Mouse (Mus musculus) intestine, embryonic 14.5 days (tissue): ENCODE data around the gene Gm10972. TPM values are rescaled to one million over a fixed set of nuclear protein-coding genes. Genes with fewer than 3 reads are reported as not detected.
"Not testable (repeated sequence)": the region's sequence is repeated elsewhere in the genome, so short reads cannot be mapped to it uniquely, and the experiment has no call there.

Experiments used
- ATAC-seq: fragments of 200-750 bp; cut with Nextera tagmentation; replicated peaks from 2 replicates; pipeline ENCODE4 v1.8.0; 2017; ENCODE audit warnings: low read depth, moderate number of reproducible peaks, moderate TSS enrichment, moderate library complexity; ENCODE audit not compliant: low FRiP score, low TSS enrichment
- DNase-seq: peaks from one replicate; pipeline ENCODE4 v3.0.0-alpha.2; 2018; ENCODE audit warnings: low spot score
- H3K27ac ChIP-seq: fragments of 300-500 bp; sonication (generic); 2 replicates; pipeline ENCODE4 v1.5.1; 2014; ENCODE audit warnings: low read depth, mild to moderate bottlenecking, control low read depth
- H3K27me3 ChIP-seq: fragments of 300-500 bp; sonication (generic); replicated peaks from 2 replicates; pipeline ENCODE4 v1.6.1; 2014; ENCODE audit warnings: low read length, control low read depth; ENCODE audit not compliant: control insufficient read depth, insufficient read depth
- H3K36me3 ChIP-seq: fragments of 300-500 bp; sonication (generic); 2 replicates; pipeline ENCODE4 v1.6.1; 2014; ENCODE audit warnings: low read length, control low read depth; ENCODE audit not compliant: control insufficient read depth, insufficient read depth
- H3K4me1 ChIP-seq: fragments of 300-500 bp; sonication (generic); replicated peaks from 2 replicates; pipeline ENCODE4 v1.6.1; 2014; ENCODE audit warnings: low read length, control low read depth, mixed read lengths; ENCODE audit not compliant: control insufficient read depth, insufficient read depth
- H3K4me2 ChIP-seq: fragments of 300-500 bp; sonication (generic); 2 replicates; pipeline ENCODE4 v1.6.1; 2014; ENCODE audit warnings: low read length
- H3K4me3 ChIP-seq: fragments of 300-500 bp; sonication (generic); 2 replicates; pipeline ENCODE4 v1.5.1; 2014; ENCODE audit warnings: low read depth, low read length, control low read depth, mixed read lengths
- H3K9ac ChIP-seq: fragments of 300-500 bp; sonication (generic); 2 replicates; pipeline ENCODE4 v1.6.1; 2014; ENCODE audit warnings: mild to moderate bottlenecking, low read length
- H3K9me3 ChIP-seq: fragments of 300-500 bp; sonication (generic); 2 replicates; pipeline ENCODE4 v1.6.1; 2016; ENCODE audit warnings: low read length, control low read depth; ENCODE audit not compliant: control insufficient read depth
- WGBS: fragments of 180-500 bp; shearing (Covaris S2); extraction: QIAGEN DNeasy Blood & Tissue Kit; methylation state at CpG from one replicate; pipeline ENCODE4 v1.1.7; 2014; 5-methylcytosine and 5-hydroxymethylcytosine counted together
- polyA plus RNA-seq: library from polyadenylated mRNA; unstranded; fragments of >200 nt; fragmentation: Nextera tagmentation; extraction: Ambion mirVana; gene quantifications from 2 replicates; pipeline ENCODE4 v1.2.1, GENCODE M21; 2014

Gene Gm10972
- polyA plus RNA-seq, 1 experiment from 2014 or later: not detected

DNA sequence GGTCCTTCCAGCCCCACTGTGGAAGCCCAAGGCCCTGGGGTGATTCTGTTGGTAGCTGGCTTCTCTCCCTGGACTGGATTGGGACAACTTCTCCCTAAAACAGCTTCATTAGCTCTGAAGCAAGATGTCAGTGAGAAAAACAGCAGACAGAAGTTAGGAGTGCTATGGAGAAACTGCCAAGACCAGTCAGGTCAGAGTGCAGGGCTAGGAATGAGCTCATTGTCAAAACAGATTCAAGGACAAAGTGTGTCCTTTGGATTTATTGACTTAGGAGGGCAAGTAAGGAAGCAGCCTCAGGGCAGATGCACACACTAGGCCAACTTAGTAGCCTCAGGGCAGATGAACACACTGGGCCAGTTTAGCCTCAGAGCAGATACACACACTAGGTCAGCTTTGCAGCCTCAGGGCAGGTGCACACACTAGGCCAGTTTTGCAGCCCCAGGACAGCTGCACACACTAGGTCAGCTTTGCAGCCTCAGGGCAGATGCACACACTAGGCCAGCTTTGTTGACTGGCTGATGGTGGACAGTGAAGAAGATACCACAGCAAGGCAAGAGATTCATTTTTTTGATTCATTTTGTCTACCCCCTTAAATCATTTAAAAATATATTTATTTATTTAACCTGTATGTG lies 47.8 kb downstream of the Gm10972 start:
- no peak for DNase-seq
- H3K36me3 ChIP-seq: no peaks in the 10 kb centered on the region
- H3K9me3 ChIP-seq: no peaks in the 10 kb centered on the region
- H3K9ac ChIP-seq: no peak overlapping the region
- no peak overlapping the region for H3K27ac ChIP-seq
- no peak; the same call in 1 of the 2 replicates for ATAC-seq
- H3K4me3 ChIP-seq: no peak overlapping the region
- no peak overlapping the region for H3K4me2 ChIP-seq
- no peaks in the 10 kb centered on the region for H3K27me3 ChIP-seq
- H3K4me1 ChIP-seq: peaks cover 6% of the 10 kb centered on the region; the same call in 1 of the 2 replicates

DNA sequence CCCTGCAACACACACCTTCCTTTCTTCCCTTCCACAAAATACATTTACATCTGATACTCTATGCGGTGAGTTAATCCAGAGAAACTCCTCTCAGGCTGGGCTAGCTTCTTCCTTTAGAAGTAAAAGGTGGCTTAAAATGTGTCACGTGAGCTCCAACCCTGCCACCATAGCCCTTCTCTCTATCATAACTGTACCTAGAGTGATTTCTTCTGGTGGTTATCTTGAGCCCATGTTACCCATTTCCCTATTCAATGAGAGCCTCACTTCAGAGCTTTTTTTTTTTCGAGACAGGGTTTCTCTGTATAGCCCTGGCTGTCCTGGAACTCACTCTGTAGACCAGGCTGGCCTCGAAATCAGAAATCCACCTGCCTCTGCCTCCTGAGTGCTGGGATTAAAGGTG lies 48.8 kb downstream of the Gm10972 start:
- not testable (repeated sequence) for H3K36me3 ChIP-seq, DNase-seq, H3K4me2 ChIP-seq, H3K4me1 ChIP-seq, H3K9me3 ChIP-seq, H3K27me3 ChIP-seq, H3K9ac ChIP-seq, H3K27ac ChIP-seq, ATAC-seq, H3K4me3 ChIP-seq
- WGBS: 87% methylated on average over 4 of the region's 4 CpGs

Other genes starting within 250 kb of the Gm10972 start
- 0.38 and 0.52 TPM in 2 replicates for gene Lingo4, start 244.6 kb upstream of the Gm10972 start, polyA plus RNA-seq
- gene Tdrkh, start 229.8 kb upstream of the Gm10972 start, polyA plus RNA-seq: 11.4 and 14.6 TPM in 2 replicates
- 73.2 and 76.2 TPM in 2 replicates for gene Mrpl9, start 199.8 kb upstream of the Gm10972 start, polyA plus RNA-seq
- gene Oaz3, start 199.2 kb upstream of the Gm10972 start, polyA plus RNA-seq: 0.26 and 0.51 TPM in 2 replicates
- gene Celf3, start 164.8 kb upstream of the Gm10972 start, polyA plus RNA-seq: 47.7 and 54.3 TPM in 2 replicates
- 8.1 and 9.3 TPM in 2 replicates for gene Riiad1, start 162.8 kb upstream of the Gm10972 start, polyA plus RNA-seq
- 28.6 and 33.8 TPM in 2 replicates for gene Snx27, start 60.4 kb upstream of the Gm10972 start, polyA plus RNA-seq
- 10.9 and 11.0 TPM in 2 replicates for gene Tuft1, start 15.8 kb downstream of the Gm10972 start, polyA plus RNA-seq
- 2.0 and 2.5 TPM in 2 replicates for gene Selenbp2, start 50.4 kb downstream of the Gm10972 start, polyA plus RNA-seq
- 38.9 and 41.9 TPM in 2 replicates for gene Cgn, start 143.4 kb downstream of the Gm10972 start, polyA plus RNA-seq
- gene Pogz, start 194.5 kb downstream of the Gm10972 start, polyA plus RNA-seq: 19.6 and 19.9 TPM in 2 replicates
- gene Psmb4, start 243.8 kb downstream of the Gm10972 start, polyA plus RNA-seq: 354 and 364 TPM in 2 replicates